Mouse (Mus musculus): ENCODE results near the gene Agbl4. TPM values are rescaled to one million over a fixed set of nuclear protein-coding genes. Genes with fewer than 3 reads are reported as not detected.

Gene Agbl4
- polyA plus RNA-seq, 1 experiment from 2014 or later = 3.5 TPM

DNA sequence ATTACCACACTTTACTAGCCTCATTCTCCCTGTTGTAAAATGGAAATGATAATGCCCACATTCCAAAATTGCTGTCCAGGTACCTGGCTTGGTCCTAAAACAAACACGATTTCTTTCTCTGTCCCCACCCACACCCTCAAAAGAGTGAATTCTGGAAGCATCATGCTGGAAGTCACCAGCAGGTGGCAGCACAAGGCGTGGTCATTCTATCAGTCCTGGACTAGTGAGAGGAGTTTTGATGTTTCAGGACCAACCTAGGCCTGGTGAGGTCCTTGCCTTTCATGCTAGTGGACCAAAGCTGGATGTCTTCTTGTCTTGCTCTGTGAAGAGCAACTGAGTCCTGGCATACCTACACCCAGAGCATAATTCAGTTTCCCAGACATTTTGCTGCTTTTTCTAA lies 1098.5 kb downstream of the Agbl4 start:
- DNase-seq (ENCODE audit: low spot score) (peak; percentile 73), ATAC-seq (ENCODE audit: low FRiP score) (peak; percentile 32; the same call in 1 of the 2 replicates)
- 14% methylated on average over 2 of the region's 2 CpGs for WGBS
- Histone ChIP-seq H3K9ac (no peak overlapping the region), H3K4me1 (replicated peaks; ENCODE audit: control insufficient read depth, insufficient read depth, low read length) (no peaks in the 10 kb centered on the region), H3K27ac (no peak overlapping the region), H3K27me3 (ENCODE audit: control insufficient read depth, insufficient read depth, low read length) (no peaks in the 10 kb centered on the region), H3K9me3 (ENCODE audit: control insufficient read depth, low read length) (no peaks in the 10 kb centered on the region), H3K4me2 (replicated peaks) (no peak overlapping the region), H3K36me3 (replicated peaks; ENCODE audit: control insufficient read depth, insufficient read depth) (no peaks in the 10 kb centered on the region), H3K4me3 (replicated peaks; ENCODE audit: low read length) (no peak overlapping the region)

DNA sequence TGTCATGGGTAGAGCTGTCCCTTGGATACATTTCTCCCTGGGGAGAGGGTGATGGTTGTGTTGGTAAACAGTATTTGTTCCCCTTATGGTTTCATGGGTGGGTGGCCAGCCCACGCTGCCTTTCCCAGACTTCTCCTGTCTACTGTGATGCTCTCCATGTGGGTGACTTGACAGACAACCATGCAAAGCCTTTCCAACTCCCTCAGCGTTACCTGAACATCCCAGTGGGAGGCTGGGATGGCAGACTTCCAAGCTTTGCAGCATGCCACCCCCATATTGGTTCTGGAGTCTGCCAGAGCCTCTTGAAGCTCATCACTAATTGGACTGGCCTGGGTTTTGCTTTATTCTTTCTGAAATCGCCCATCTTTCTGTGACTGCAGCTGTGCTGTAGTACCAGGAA lies 1101.3 kb downstream of the Agbl4 start:
- WGBS = 75% methylated on average over 3 of the region's 3 CpGs
- no peaks in the 10 kb centered on the region for H3K27me3 ChIP-seq (ENCODE audit: control insufficient read depth, insufficient read depth, low read length)
- no peaks in the 10 kb centered on the region for H3K36me3 ChIP-seq (replicated peaks; ENCODE audit: control insufficient read depth, insufficient read depth)
- H3K27ac ChIP-seq = no peak overlapping the region
- no peak overlapping the region for H3K4me2 ChIP-seq (replicated peaks)
- DNase-seq (ENCODE audit: low spot score) (no peak), ATAC-seq (ENCODE audit: low FRiP score) (no peak)
- H3K4me1 ChIP-seq (replicated peaks; ENCODE audit: control insufficient read depth, insufficient read depth, low read length) = no peaks in the 10 kb centered on the region
- H3K9me3 ChIP-seq (ENCODE audit: control insufficient read depth, low read length) = no peaks in the 10 kb centered on the region
- H3K4me3 ChIP-seq (replicated peaks; ENCODE audit: low read length) = no peak overlapping the region
- H3K9ac ChIP-seq = no peak overlapping the region

DNA sequence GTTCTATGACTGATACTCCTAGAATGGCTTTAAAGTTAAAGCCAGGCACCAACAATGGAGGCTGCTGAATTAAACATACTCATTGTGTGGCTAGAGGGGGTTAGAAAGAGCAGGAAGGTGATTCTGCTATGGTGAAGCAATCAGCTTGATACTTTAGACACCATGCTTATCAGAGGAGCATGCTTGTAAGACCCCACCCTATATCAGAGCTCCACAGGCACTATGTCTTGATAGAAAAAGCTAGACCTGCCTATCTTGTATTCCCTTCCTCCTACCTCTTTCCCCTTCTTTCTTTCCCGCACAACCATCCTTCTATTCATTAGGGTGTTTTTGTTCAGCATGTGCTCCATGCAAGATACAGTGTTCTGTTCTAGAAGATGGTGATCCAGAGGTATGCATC lies 1104.0 kb downstream of the Agbl4 start:
- DNase-seq (ENCODE audit: low spot score) (no peak), ATAC-seq (ENCODE audit: low FRiP score) (no peak)
- Histone ChIP-seq H3K9me3 (ENCODE audit: control insufficient read depth, low read length) (no peaks in the 10 kb centered on the region), H3K4me3 (replicated peaks; ENCODE audit: low read length) (no peak overlapping the region), H3K36me3 (replicated peaks; ENCODE audit: control insufficient read depth, insufficient read depth) (no peaks in the 10 kb centered on the region), H3K4me2 (replicated peaks) (no peak overlapping the region), H3K4me1 (replicated peaks; ENCODE audit: control insufficient read depth, insufficient read depth, low read length) (no peaks in the 10 kb centered on the region), H3K9ac (no peak overlapping the region), H3K27ac (no peak overlapping the region), H3K27me3 (ENCODE audit: control insufficient read depth, insufficient read depth, low read length) (no peaks in the 10 kb centered on the region)
- WGBS = 100% methylated on average over 1 of the region's 1 CpGs

DNA sequence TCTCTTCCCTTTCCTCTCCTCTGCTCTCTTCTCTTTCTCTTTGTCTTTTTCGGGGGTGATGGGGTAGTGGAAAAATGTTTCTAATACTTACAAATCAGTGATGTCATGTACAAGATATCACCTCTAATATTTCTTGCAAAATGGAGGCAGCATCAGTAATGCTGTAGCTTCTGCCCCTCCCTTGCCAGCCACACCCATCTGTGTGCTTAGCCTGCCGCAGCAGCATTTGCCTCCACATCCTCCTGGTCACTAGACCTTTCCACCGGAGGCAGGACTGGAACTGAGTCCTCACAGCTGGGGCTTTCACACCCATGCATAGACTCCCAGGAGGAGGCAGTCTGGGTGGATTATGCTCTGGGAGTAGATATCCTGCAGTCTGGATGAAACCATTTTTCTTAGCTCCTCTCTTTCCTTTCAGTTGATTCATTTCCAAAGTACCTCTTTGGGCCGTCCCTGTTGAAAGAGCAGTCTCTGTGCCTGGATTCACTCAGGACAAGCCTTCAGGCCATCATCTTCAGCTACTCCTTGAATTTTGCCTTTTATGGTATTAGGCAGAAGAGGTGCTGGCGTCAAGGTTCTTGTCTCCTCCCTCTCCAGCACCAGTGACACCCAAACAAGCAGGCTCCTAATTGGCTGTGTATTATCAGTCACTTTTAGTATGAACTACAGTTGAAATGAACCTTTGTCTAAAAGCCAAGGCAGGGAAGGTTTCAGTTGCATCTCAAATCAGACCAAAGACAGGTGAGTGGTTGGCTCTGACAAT lies 1105.7 kb downstream of the Agbl4 start:
- H3K36me3 ChIP-seq (replicated peaks; ENCODE audit: control insufficient read depth, insufficient read depth) = no peaks in the 10 kb centered on the region
- no peaks in the 10 kb centered on the region for H3K27me3 ChIP-seq (ENCODE audit: control insufficient read depth, insufficient read depth, low read length)
- no peaks in the 10 kb centered on the region for H3K4me1 ChIP-seq (replicated peaks; ENCODE audit: control insufficient read depth, insufficient read depth, low read length)
- DNase-seq (ENCODE audit: low spot score) (no peak), ATAC-seq (ENCODE audit: low FRiP score) (no peak)
- no peak overlapping the region for H3K9ac ChIP-seq
- no peak overlapping the region for H3K4me2 ChIP-seq (replicated peaks)
- 76% methylated on average over 5 of the region's 5 CpGs for WGBS
- H3K27ac ChIP-seq = no peak overlapping the region
- no peaks in the 10 kb centered on the region for H3K9me3 ChIP-seq (ENCODE audit: control insufficient read depth, low read length)
- no peak overlapping the region for H3K4me3 ChIP-seq (replicated peaks; ENCODE audit: low read length)

DNA sequence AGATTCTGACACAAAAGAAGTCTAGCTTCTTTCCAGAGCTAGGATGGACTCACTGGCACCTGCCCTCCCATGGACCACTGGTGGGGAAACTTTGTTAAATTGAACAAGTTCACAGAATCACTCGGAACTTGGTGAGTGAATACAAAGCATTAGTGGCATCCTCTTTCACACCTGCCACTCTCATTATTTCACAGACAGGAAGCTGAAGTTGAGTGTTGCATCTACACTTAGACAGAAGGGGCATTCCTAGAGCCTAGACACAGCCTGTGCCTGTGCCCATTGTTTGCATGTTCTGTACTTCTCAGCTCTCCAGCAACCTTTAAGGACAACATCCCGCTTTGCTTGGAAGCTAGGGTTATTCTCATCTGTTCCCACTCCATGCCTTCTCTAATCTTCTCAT lies 1107.5 kb downstream of the Agbl4 start:
- no peaks in the 10 kb centered on the region for H3K36me3 ChIP-seq (replicated peaks; ENCODE audit: control insufficient read depth, insufficient read depth)
- no peak overlapping the region for H3K4me3 ChIP-seq (replicated peaks; ENCODE audit: low read length)
- no peak for DNase-seq (ENCODE audit: low spot score)
- H3K9ac ChIP-seq = no peak overlapping the region
- ATAC-seq (ENCODE audit: low FRiP score) = no peak
- no peaks in the 10 kb centered on the region for H3K27me3 ChIP-seq (ENCODE audit: control insufficient read depth, insufficient read depth, low read length)
- H3K9me3 ChIP-seq (ENCODE audit: control insufficient read depth, low read length) = no peaks in the 10 kb centered on the region
- H3K4me1 ChIP-seq (replicated peaks; ENCODE audit: control insufficient read depth, insufficient read depth, low read length) = no peaks in the 10 kb centered on the region
- 91% methylated on average over 2 of the region's 2 CpGs for WGBS
- no peak overlapping the region for H3K27ac ChIP-seq
- H3K4me2 ChIP-seq (replicated peaks) = no peak overlapping the region

DNA sequence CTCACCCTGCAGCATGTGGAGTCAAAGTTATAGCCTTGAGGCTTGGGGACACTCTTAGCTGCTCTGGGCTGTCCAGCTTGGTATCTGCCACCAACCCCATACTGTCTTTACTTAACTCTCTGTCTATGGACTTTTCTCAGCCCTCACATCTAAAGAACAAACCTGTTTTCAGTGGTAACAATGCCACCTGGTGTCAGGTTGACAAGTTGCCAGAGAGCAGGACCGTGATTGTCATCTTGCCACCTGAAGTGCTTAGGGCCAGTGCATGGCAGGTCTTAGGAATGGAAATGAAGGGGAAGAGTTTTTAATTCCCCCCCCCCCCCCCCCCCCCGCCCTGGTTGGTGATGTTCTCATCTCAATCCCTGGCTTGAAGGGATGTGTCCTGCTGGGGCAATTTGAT lies 1112.7 kb downstream of the Agbl4 start:
- DNase-seq (ENCODE audit: low spot score) = no peak
- 43% methylated on average over 1 of the region's 2 CpGs for WGBS
- ATAC-seq (ENCODE audit: low FRiP score) = peak; percentile 14; the same call in 1 of the 2 replicates

GRCm38 (mm10) chr4:111513921-111514320 lies 1116.5 kb downstream of the Agbl4 start:
- Histone ChIP-seq H3K4me2 (replicated peaks) (no peak overlapping the region), H3K9me3 (ENCODE audit: control insufficient read depth, low read length) (no peaks in the 10 kb centered on the region), H3K4me1 (replicated peaks; ENCODE audit: control insufficient read depth, insufficient read depth, low read length) (peaks cover 11% of the 10 kb centered on the region; the same call in 1 of the 2 replicates), H3K4me3 (replicated peaks; ENCODE audit: low read length) (no peak overlapping the region), H3K9ac (no peak overlapping the region), H3K27me3 (ENCODE audit: control insufficient read depth, insufficient read depth, low read length) (no peaks in the 10 kb centered on the region), H3K36me3 (replicated peaks; ENCODE audit: control insufficient read depth, insufficient read depth) (no peaks in the 10 kb centered on the region), H3K27ac (no peak overlapping the region)
- DNase-seq (ENCODE audit: low spot score) (no peak), ATAC-seq (ENCODE audit: low FRiP score) (no peak)
- WGBS = 67% methylated on average over 3 of the region's 3 CpGs

More for the DNA sequence above, 1112.7 kb downstream of the Agbl4 start:
- Histone ChIP-seq H3K27me3 (ENCODE audit: control insufficient read depth, insufficient read depth, low read length) (no peaks in the 10 kb centered on the region), H3K9me3 (ENCODE audit: control insufficient read depth, low read length) (no peaks in the 10 kb centered on the region), H3K4me3 (replicated peaks; ENCODE audit: low read length) (no peak overlapping the region), H3K9ac (no peak overlapping the region), H3K27ac (no peak overlapping the region), H3K4me2 (replicated peaks) (no peak overlapping the region), H3K4me1 (replicated peaks; ENCODE audit: control insufficient read depth, insufficient read depth, low read length) (no peaks in the 10 kb centered on the region), H3K36me3 (replicated peaks; ENCODE audit: control insufficient read depth, insufficient read depth) (no peaks in the 10 kb centered on the region)

GRCm38 (mm10) chr4:111516136-111516535 lies 1118.7 kb downstream of the Agbl4 start:
- Histone ChIP-seq H3K4me2 (replicated peaks) (no peak overlapping the region), H3K4me1 (replicated peaks; ENCODE audit: control insufficient read depth, insufficient read depth, low read length) (peaks cover 11% of the 10 kb centered on the region; the same call in 1 of the 2 replicates), H3K27ac (0 out of 2 replicates have a peak overlapping the region, but pooled peaks have one; percentile 49), H3K36me3 (replicated peaks; ENCODE audit: control insufficient read depth, insufficient read depth) (no peaks in the 10 kb centered on the region), H3K9ac (no peak overlapping the region), H3K4me3 (replicated peaks; ENCODE audit: low read length) (no peak overlapping the region), H3K9me3 (ENCODE audit: control insufficient read depth, low read length) (no peaks in the 10 kb centered on the region), H3K27me3 (ENCODE audit: control insufficient read depth, insufficient read depth, low read length) (no peaks in the 10 kb centered on the region)
- whole genome bisulfite sequencing = 98% methylated on average over 2 of the region's 2 CpGs
- ATAC-seq (ENCODE audit: low FRiP score) = no peak
- no peak for DNase-seq (ENCODE audit: low spot score)

DNA sequence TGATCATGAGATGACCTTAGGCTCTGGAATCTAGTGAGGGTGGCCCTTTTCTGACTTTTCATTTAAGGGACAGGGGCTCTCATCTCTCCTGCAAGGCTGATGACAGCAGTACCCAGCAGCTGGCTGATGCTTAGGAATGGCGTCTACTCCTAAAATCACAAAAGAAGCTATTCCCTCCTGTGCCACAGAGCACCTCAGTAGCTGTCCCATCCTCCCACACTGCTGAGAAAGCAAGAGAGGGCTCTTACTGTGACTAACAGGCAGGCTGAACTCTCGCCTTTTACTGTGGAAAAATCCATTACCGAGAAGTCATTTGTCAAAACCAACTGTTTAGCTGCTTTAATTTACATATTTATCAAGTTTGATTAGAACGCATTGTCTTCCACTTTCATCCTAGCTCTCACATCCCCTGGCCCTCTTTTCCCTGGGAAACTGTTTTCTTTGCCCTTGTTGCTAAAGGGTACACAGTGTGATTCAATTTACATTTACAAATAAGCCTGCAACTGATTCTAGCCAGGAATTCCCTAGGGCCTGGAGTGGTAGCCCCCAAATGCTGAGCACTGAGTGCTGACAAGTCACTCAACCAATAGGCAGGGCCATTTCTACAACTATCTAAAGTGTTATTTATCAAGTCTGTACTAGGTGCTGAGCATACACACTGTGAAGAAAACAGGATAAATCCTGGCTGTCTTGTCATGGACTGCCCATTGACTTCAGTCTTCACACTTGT lies 1119.8 kb downstream of the Agbl4 start:
- Histone ChIP-seq H3K4me1 (replicated peaks; ENCODE audit: control insufficient read depth, insufficient read depth, low read length) (peaks cover 11% of the 10 kb centered on the region; the same call in 1 of the 2 replicates), H3K4me2 (replicated peaks) (no peak overlapping the region), H3K9me3 (ENCODE audit: control insufficient read depth, low read length) (no peaks in the 10 kb centered on the region), H3K9ac (no peak overlapping the region), H3K27ac (peak overlapping the region; percentile 49; the same call in 1 of the 2 replicates), H3K36me3 (replicated peaks; ENCODE audit: control insufficient read depth, insufficient read depth) (no peaks in the 10 kb centered on the region), H3K27me3 (ENCODE audit: control insufficient read depth, insufficient read depth, low read length) (no peaks in the 10 kb centered on the region), H3K4me3 (replicated peaks; ENCODE audit: low read length) (no peak overlapping the region)
- DNase-seq (ENCODE audit: low spot score) (peak; percentile 43), ATAC-seq (ENCODE audit: low FRiP score) (peak; percentile 54; the same call in 1 of the 2 replicates)
- 14% methylated on average over 4 of the region's 4 CpGs for WGBS

Measured in hindbrain, embryonic 14.5 days (tissue).